Mouse (Mus musculus) liver, embryonic 15.5 days (tissue): ENCODE measurements at regions not wholly inside any gene's neighbourhood (a gene's known extent, or its start where the extent isn't known, plus 50 kb on each side); places are given as distances from the start of the nearest gene placed in this dataset.

ENCODE experiments used
- ATAC-seq: fragments of 200-750 bp; cut with Nextera tagmentation; 2 replicates; pipeline ENCODE4 v1.8.0; 2017; ENCODE audit warnings: moderate number of reproducible peaks, mild to moderate bottlenecking, moderate library complexity; ENCODE audit not compliant: insufficient read depth
- H3K27ac ChIP-seq: fragments of 300-500 bp; sonication (generic); replicated peaks from 2 replicates; pipeline ENCODE4 v1.5.1; 2015; ENCODE audit warnings: mild to moderate bottlenecking, inconsistent platforms
- H3K27me3 ChIP-seq: fragments of 300-500 bp; sonication (generic); 2 replicates; pipeline ENCODE4 v1.6.1; 2015; ENCODE audit warnings: mild to moderate bottlenecking, inconsistent platforms
- H3K36me3 ChIP-seq: fragments of 300-500 bp; sonication (generic); replicated peaks from 2 replicates; pipeline ENCODE4 v1.6.1; 2015; ENCODE audit warnings: moderate library complexity, mild to moderate bottlenecking, inconsistent platforms
- H3K4me1 ChIP-seq: fragments of 300-500 bp; sonication (generic); replicated peaks from 2 replicates; pipeline ENCODE4 v1.6.1; 2015; ENCODE audit warnings: inconsistent platforms
- H3K4me2 ChIP-seq: fragments of 300-500 bp; sonication (generic); 2 replicates; pipeline ENCODE4 v1.6.1; 2015; ENCODE audit warnings: moderate library complexity, mild to moderate bottlenecking, inconsistent platforms
- H3K4me3 ChIP-seq: fragments of 300-500 bp; sonication (generic); replicated peaks from 2 replicates; pipeline ENCODE4 v1.5.1; 2015; ENCODE audit warnings: mild to moderate bottlenecking, inconsistent platforms
- H3K9ac ChIP-seq: fragments of 300-500 bp; sonication (generic); 2 replicates; pipeline ENCODE4 v1.6.1; 2015; ENCODE audit warnings: moderate library complexity, mild to moderate bottlenecking, inconsistent platforms
- H3K9me3 ChIP-seq: fragments of 300-500 bp; sonication (generic); replicated peaks from 2 replicates; pipeline ENCODE4 v1.6.1; 2016; ENCODE audit warnings: inconsistent platforms
- WGBS: fragments of 180-500 bp; shearing (Covaris S2); methylation state at CpG from one replicate; pipeline ENCODE4 v1.1.7; 2015; ENCODE audit warnings: mixed read lengths; ENCODE audit not compliant: insufficient replicate concordance; 5-methylcytosine and 5-hydroxymethylcytosine counted together

DNA sequence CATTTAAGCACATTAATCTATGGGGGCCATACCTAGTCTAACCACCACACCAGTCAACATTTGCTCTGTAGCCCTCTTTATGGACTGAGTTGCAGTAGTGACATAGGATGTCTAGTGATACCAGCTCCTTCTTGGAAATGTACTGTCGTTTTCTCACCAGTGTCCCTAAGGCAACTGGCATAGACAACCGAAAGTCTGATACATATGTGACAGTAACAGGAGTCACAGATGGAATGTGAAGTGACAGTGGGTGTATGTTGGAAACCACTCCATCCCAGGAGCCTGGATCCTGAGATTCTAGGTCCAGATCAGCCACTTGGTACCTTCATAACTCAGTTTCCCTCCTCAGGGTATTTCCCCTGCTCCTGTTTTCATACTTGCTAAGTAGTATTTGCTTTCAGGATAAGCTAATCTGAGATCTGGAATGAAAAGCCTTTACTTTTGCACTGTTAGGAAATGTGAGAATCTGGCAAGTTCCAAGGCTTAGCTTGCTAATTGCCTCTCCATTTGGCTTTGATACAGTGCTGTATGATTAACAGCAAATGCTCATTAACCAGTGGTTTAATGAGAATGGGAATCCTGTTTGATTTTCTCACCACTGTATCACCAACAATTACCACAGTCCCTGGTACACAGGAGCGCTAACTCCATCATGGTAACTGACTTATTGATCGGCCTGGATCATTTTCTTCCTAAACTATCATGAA is 192.8 kb upstream of the Fggy start:
- no peak overlapping the region for H3K27ac ChIP-seq
- H3K4me1 ChIP-seq, result no peaks in the 10 kb centered on the region
- H3K4me3 ChIP-seq, result no peak overlapping the region
- no peak overlapping the region for H3K4me2 ChIP-seq
- H3K27me3 ChIP-seq, result no peaks in the 10 kb centered on the region
- no peaks in the 10 kb centered on the region for H3K36me3 ChIP-seq
- H3K9ac ChIP-seq, result no peak overlapping the region
- no peaks in the 10 kb centered on the region for H3K9me3 ChIP-seq
- WGBS, result 63% methylated on average over 4 of the region's 4 CpGs
- ATAC-seq, result no peak

DNA sequence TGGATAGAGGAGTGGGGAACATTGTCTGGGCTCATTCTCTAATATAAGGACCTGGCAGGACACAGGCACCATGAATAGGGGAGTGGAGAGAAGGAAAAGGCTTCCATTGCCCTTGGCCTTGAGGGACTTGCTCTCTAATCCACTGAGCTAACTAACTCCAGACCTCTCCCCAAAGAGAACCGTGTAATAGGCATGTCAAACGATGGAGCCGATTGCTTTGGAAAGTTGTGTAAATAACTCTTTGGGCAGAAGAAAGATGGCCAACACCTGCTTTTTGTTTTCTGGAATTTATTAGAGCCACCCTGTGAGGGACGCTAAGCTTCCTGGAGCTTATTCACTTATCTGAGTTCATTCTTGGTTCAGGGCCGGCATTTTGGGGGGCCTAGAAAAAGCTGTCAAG is 180.9 kb upstream of the Fggy start:
- H3K4me3 ChIP-seq, result no peak overlapping the region
- ATAC-seq, result no peak
- no peaks in the 10 kb centered on the region for H3K4me1 ChIP-seq
- no peak overlapping the region for H3K9ac ChIP-seq
- WGBS, result 68% methylated on average over 5 of the region's 5 CpGs
- H3K27me3 ChIP-seq, result no peaks in the 10 kb centered on the region
- H3K4me2 ChIP-seq, result no peak overlapping the region
- H3K9me3 ChIP-seq, result no peaks in the 10 kb centered on the region
- H3K36me3 ChIP-seq, result no peaks in the 10 kb centered on the region
- no peak overlapping the region for H3K27ac ChIP-seq

DNA sequence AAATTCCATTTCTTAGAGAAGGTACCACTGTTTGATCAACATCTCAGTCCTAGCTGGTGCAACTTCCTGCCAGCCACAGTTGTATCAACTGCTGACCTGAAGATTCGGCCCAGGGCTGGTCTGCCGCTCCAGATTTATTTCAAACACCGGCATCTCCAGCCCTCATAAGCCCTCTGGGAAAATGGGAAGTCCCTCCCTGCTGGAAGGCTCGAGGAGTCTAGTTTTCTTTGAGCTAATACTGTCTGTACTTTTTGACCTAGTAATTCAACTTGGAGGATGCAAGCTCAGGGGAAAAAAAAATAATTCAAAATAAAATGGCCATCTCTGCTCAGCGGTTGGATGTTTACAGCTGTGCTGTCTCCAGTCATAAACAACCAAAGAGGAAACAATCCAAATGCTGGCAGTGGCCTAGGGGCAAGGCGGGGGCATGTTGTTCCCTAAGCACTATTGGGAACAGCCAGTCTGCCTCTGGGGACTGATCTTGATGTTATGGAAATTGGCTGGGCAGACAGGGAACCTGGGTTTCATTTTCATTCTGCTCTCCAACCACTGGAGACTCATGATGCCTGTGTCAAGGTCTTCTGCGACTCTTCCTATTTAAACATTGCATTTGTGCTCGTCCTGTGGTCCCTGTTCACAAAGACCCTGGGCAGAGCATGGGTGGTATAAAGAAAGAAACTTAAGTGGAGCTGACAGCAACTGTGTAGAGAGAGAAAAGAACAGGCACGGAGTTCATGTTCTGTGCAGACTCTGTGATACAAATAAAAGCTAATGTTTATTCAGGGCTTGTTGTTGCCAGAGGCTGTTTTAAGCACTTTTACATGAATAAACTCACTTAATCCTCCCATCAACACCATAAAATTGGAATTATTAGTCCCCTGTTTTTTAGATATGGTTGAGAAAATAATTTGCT is 179.8 kb upstream of the Fggy start:
- H3K27ac ChIP-seq, result no peak overlapping the region

GRCm38 (mm10) chr4:95378645-95379044 is 178.7 kb upstream of the Fggy start:
- no peak overlapping the region for H3K27ac ChIP-seq
- no peaks in the 10 kb centered on the region for H3K36me3 ChIP-seq
- H3K9me3 ChIP-seq, result no peaks in the 10 kb centered on the region
- 70% methylated on average over 3 of the region's 3 CpGs for WGBS
- no peak overlapping the region for H3K9ac ChIP-seq
- no peaks in the 10 kb centered on the region for H3K27me3 ChIP-seq
- no peak overlapping the region for H3K4me3 ChIP-seq
- no peaks in the 10 kb centered on the region for H3K4me1 ChIP-seq
- ATAC-seq, result no peak
- no peak overlapping the region for H3K4me2 ChIP-seq

More for the DNA sequence above, 179.8 kb upstream of the Fggy start:
- Histone ChIP-seq H3K9ac (no peak overlapping the region), H3K27me3 (no peaks in the 10 kb centered on the region), H3K4me2 (no peak overlapping the region), H3K4me1 (no peaks in the 10 kb centered on the region), H3K36me3 (no peaks in the 10 kb centered on the region), H3K4me3 (no peak overlapping the region), H3K9me3 (no peaks in the 10 kb centered on the region)
- ATAC-seq, result no peak
- 54% methylated on average over 9 of the region's 9 CpGs for WGBS

- Histone ChIP-seq H3K9ac (no peak overlapping the region), H3K9me3 (no peaks in the 10 kb centered on the region), H3K27me3 (no peaks in the 10 kb centered on the region), H3K4me2 (no peak overlapping the region), H3K4me1 (no peaks in the 10 kb centered on the region), H3K27ac (no peak overlapping the region), H3K36me3 (no peaks in the 10 kb centered on the region), H3K4me3 (no peak overlapping the region)
- no peak for ATAC-seq
- 59% methylated on average over 8 of the region's 8 CpGs for WGBS
These were observed 174.0 kb upstream of the Fggy start for GRCm38 (mm10) chr4:95383216-95383892.

GRCm38 (mm10) chr4:95385552-95385951 is 171.8 kb upstream of the Fggy start:
- H3K36me3 ChIP-seq, result no peaks in the 10 kb centered on the region
- H3K27me3 ChIP-seq, result no peaks in the 10 kb centered on the region
- H3K9ac ChIP-seq, result no peak overlapping the region
- 11% methylated on average over 7 of the region's 7 CpGs for WGBS
- no peaks in the 10 kb centered on the region for H3K9me3 ChIP-seq
- no peak overlapping the region for H3K4me3 ChIP-seq
- H3K27ac ChIP-seq, result no peak overlapping the region
- H3K4me1 ChIP-seq, result no peaks in the 10 kb centered on the region
- H3K4me2 ChIP-seq, result no peak overlapping the region
- peak; percentile 49 for ATAC-seq

- WGBS, result 12% methylated on average over 2 of the region's 2 CpGs
- Histone ChIP-seq H3K4me2 (no peak overlapping the region), H3K4me3 (no peak overlapping the region), H3K27ac (no peak overlapping the region), H3K9me3 (no peaks in the 10 kb centered on the region), H3K36me3 (no peaks in the 10 kb centered on the region), H3K27me3 (no peaks in the 10 kb centered on the region), H3K4me1 (no peaks in the 10 kb centered on the region), H3K9ac (no peak overlapping the region)
- no peak for ATAC-seq
These were observed 171.3 kb upstream of the Fggy start for GRCm38 (mm10) chr4:95386021-95386420.

DNA sequence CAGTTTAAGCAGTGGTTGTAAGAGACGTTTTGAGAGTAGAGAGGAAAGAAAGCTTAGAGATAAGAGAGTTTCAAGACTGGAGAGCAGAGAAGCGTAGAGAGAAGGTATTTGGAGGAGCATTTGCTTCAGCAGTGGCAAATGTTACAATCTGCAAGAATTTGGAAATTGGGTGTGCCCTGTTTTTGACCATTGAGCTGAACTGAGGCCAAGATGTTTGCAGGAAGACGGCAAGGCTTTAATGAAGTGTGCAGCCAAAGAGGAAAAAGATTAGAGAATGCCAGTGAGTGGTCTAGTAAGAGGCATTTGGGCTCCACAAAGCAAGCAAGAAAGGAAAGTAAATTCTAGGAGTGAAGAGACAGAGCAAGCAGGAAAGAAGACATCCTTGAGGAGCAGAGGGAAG is 168.8 kb upstream of the Fggy start:
- no peaks in the 10 kb centered on the region for H3K9me3 ChIP-seq
- no peaks in the 10 kb centered on the region for H3K27me3 ChIP-seq
- no peaks in the 10 kb centered on the region for H3K4me1 ChIP-seq
- no peak overlapping the region for H3K27ac ChIP-seq
- H3K4me3 ChIP-seq, result no peak overlapping the region
- no peak overlapping the region for H3K9ac ChIP-seq
- WGBS, result 34% methylated on average over 3 of the region's 3 CpGs
- H3K4me2 ChIP-seq, result no peak overlapping the region
- H3K36me3 ChIP-seq, result no peaks in the 10 kb centered on the region
- no peak for ATAC-seq

DNA sequence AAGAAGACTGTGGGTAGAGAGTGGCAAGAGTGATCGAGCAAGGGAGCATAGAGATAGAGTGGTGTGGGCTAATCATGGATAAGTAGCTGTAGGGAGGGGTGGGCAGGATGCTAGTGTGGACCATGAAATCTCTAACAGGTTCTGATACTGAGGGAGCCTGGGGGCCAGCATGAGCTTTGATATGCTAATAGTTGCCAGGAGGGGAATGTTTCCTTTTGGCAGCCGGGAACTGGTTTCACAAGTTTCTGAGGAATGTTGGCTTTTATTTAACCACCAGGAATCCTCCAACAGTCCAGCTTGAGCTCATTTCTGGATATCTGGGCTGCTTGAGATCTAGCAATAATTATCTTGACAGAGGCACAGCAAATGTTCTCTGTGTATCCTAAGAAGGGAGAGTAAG is 167.7 kb upstream of the Fggy start:
- no peak overlapping the region for H3K4me2 ChIP-seq
- H3K27me3 ChIP-seq, result no peaks in the 10 kb centered on the region
- H3K9ac ChIP-seq, result no peak overlapping the region
- H3K36me3 ChIP-seq, result no peaks in the 10 kb centered on the region
- WGBS, result 42% methylated on average over 2 of the region's 2 CpGs
- no peak for ATAC-seq
- no peaks in the 10 kb centered on the region for H3K9me3 ChIP-seq
- no peak overlapping the region for H3K27ac ChIP-seq
- no peaks in the 10 kb centered on the region for H3K4me1 ChIP-seq
- no peak overlapping the region for H3K4me3 ChIP-seq

DNA sequence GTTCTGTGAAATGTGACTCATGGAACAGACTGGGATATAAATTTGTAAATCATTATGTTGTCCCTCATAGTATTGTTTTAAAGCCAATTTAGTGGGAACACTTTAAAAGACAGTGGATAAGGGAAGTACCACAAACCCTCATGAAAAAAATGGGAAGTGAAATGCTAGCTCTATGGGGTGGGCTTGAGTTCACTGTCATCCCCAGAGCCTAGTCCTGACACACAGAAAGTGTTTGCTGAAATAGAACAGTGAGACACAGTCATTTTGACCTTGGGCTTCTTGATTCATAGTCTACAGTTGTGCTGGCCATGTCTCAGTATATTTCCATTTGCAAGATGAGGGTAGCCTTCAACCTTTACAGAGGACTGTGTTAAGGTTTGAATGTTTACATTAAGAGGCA is 166.8 kb upstream of the Fggy start:
- no peaks in the 10 kb centered on the region for H3K27me3 ChIP-seq
- H3K27ac ChIP-seq, result no peak overlapping the region

GRCm38 (mm10) chr4:95395746-95396145 is 161.6 kb upstream of the Fggy start:
- Histone ChIP-seq H3K4me3 (no peak overlapping the region), H3K4me2 (no peak overlapping the region), H3K9ac (no peak overlapping the region), H3K27ac (no peak overlapping the region), H3K36me3 (no peaks in the 10 kb centered on the region), H3K4me1 (no peaks in the 10 kb centered on the region), H3K27me3 (no peaks in the 10 kb centered on the region), H3K9me3 (no peaks in the 10 kb centered on the region)
- no peak for ATAC-seq
- 50% methylated on average over 3 of the region's 3 CpGs for WGBS

More for the DNA sequence above, 166.8 kb upstream of the Fggy start:
- H3K9ac ChIP-seq, result no peak overlapping the region
- no peaks in the 10 kb centered on the region for H3K4me1 ChIP-seq
- H3K4me2 ChIP-seq, result no peak overlapping the region
- no peaks in the 10 kb centered on the region for H3K9me3 ChIP-seq
- ATAC-seq, result no peak
- no peak overlapping the region for H3K4me3 ChIP-seq
- no peaks in the 10 kb centered on the region for H3K36me3 ChIP-seq
